Mouse (Mus musculus) megakaryocyte, embryonic 14.5 days (primary cell): ENCODE measurements around the gene Tmem87a. TPM values are rescaled to one million over a fixed set of nuclear protein-coding genes. Genes with fewer than 3 reads are reported as not detected.

Source experiments
- H3K27me3 ChIP-seq: replicated peaks from 2 replicates; pipeline ENCODE3; 2012; ENCODE audit warnings: inconsistent platforms
- H3K36me3 ChIP-seq: replicated peaks from 2 replicates; pipeline ENCODE3; 2012; ENCODE audit warnings: low read length, inconsistent platforms, mixed read lengths
- H3K4me1 ChIP-seq: 2 replicates; pipeline ENCODE4 v1.6.1; 2012; ENCODE audit warnings: inconsistent platforms
- H3K4me3 ChIP-seq: replicated peaks from 2 replicates; pipeline ENCODE3; 2012; ENCODE audit warnings: moderate library complexity, mild to moderate bottlenecking, inconsistent platforms
- H3K9me3 ChIP-seq: 2 replicates; pipeline ENCODE4 v1.6.1; 2012; ENCODE audit warnings: inconsistent platforms
- FLI1 ChIP-seq: IDR thresholded peaks from 2 replicates; pipeline ENCODE4 v1.6.1; 2012; ENCODE audit warnings: low read length, inconsistent platforms, mixed read lengths
- GATA1 ChIP-seq: IDR thresholded peaks from 3 replicates; pipeline ENCODE4 v1.6.1; 2012; ENCODE audit warnings: mixed read lengths, low read length, inconsistent platforms, borderline replicate concordance
- polyA plus RNA-seq: library from polyadenylated mRNA; stranded (reverse); fragments of >175 nt; gene quantifications from 2 replicates; pipeline ENCODE4 v1.2.3, GENCODE M21; 2012; ENCODE audit warnings: low replicate concordance; ENCODE audit not compliant: insufficient read depth

The Tmem87a gene
- polyA plus RNA-seq, 1 experiment, result 0.91 TPM

GRCm38 (mm10) chr2:120411096-120411628 is 7.2 kb upstream of the Tmem87a start:
- peaks cover 3% of the 10 kb centered on the region; the same call in 1 of the 2 replicates for H3K4me1 ChIP-seq
- peaks cover 60% of the 10 kb centered on the region for H3K36me3 ChIP-seq
- no peaks in the 10 kb centered on the region for H3K9me3 ChIP-seq
- TF ChIP-seq GATA1 (no peak), FLI1 (no peak)
- H3K4me3 ChIP-seq, result no peak overlapping the region
- H3K27me3 ChIP-seq, result no peaks in the 10 kb centered on the region

- H3K4me1 ChIP-seq, result peaks cover 26% of the 10 kb centered on the region
- H3K9me3 ChIP-seq, result no peaks in the 10 kb centered on the region
- TF ChIP-seq GATA1, result no peak
- no peaks in the 10 kb centered on the region for H3K27me3 ChIP-seq
- H3K36me3 ChIP-seq, result peaks cover 23% of the 10 kb centered on the region
- H3K4me3 ChIP-seq, result peak overlapping the region; percentile 96
Measured at GRCm38 (mm10) chr2:120404823-120405765, 1.2 kb upstream of the Tmem87a start.

GRCm38 (mm10) chr2:120403653-120403985 is 294 bp downstream of the Tmem87a start, which contains the start of gene Ganc:
Ganc (plus strand) TSS chr2:120403896.
- no peak for TF ChIP-seq FLI1
- TF ChIP-seq GATA1, result no peak
- Histone ChIP-seq H3K36me3 (peaks cover 29% of the 10 kb centered on the region), H3K4me1 (peaks cover 26% of the 10 kb centered on the region), H3K4me3 (peak within 1 kb of the TSS; percentile 96), H3K9me3 (no peaks in the 10 kb centered on the region), H3K27me3 (no peaks in the 10 kb centered on the region)

GRCm38 (mm10) chr2:120402813-120403212 is 1.1 kb downstream of the Tmem87a start:
- H3K9me3 ChIP-seq, result no peaks in the 10 kb centered on the region
- H3K4me1 ChIP-seq, result peaks cover 26% of the 10 kb centered on the region
- H3K4me3 ChIP-seq, result peak overlapping the region; percentile 96
- no peaks in the 10 kb centered on the region for H3K27me3 ChIP-seq
- no peak for TF ChIP-seq GATA1
- TF ChIP-seq FLI1, result no peak
- H3K36me3 ChIP-seq, result peaks cover 34% of the 10 kb centered on the region

- Histone ChIP-seq H3K27me3 (no peaks in the 10 kb centered on the region), H3K9me3 (no peaks in the 10 kb centered on the region), H3K36me3 (peaks cover 78% of the 10 kb centered on the region), H3K4me1 (peaks cover 18% of the 10 kb centered on the region), H3K4me3 (no peak overlapping the region)
- TF ChIP-seq FLI1 (no peak), GATA1 (no peak)
Measured at GRCm38 (mm10) chr2:120397951-120398350, 6.0 kb downstream of the Tmem87a start.

- H3K9me3 ChIP-seq, result no peaks in the 10 kb centered on the region
- peaks cover 97% of the 10 kb centered on the region for H3K36me3 ChIP-seq
- no peak for TF ChIP-seq GATA1
- no peak for TF ChIP-seq FLI1
- no peak overlapping the region for H3K4me3 ChIP-seq
- peaks cover 9% of the 10 kb centered on the region for H3K4me1 ChIP-seq
- H3K27me3 ChIP-seq, result no peaks in the 10 kb centered on the region
Measured at GRCm38 (mm10) chr2:120392406-120392805, 11.5 kb downstream of the Tmem87a start.

- Histone ChIP-seq H3K9me3 (no peaks in the 10 kb centered on the region), H3K36me3 (peaks cover 95% of the 10 kb centered on the region), H3K27me3 (no peaks in the 10 kb centered on the region), H3K4me3 (no peak overlapping the region), H3K4me1 (peaks cover 9% of the 10 kb centered on the region)
- TF ChIP-seq GATA1, result no peak
Measured at GRCm38 (mm10) chr2:120390934-120391333, 13.0 kb downstream of the Tmem87a start.

- TF ChIP-seq GATA1 (no peak), FLI1 (no peak)
- H3K27me3 ChIP-seq, result no peaks in the 10 kb centered on the region
- peaks cover 9% of the 10 kb centered on the region for H3K4me1 ChIP-seq
- H3K4me3 ChIP-seq, result no peak overlapping the region
- peaks cover 95% of the 10 kb centered on the region for H3K36me3 ChIP-seq
- H3K9me3 ChIP-seq, result no peaks in the 10 kb centered on the region
Measured at GRCm38 (mm10) chr2:120389376-120389775, 14.5 kb downstream of the Tmem87a start.

- Histone ChIP-seq H3K9me3 (no peaks in the 10 kb centered on the region), H3K36me3 (peaks cover 95% of the 10 kb centered on the region), H3K27me3 (no peaks in the 10 kb centered on the region), H3K4me3 (no peak overlapping the region), H3K4me1 (peaks cover 9% of the 10 kb centered on the region)
- TF ChIP-seq GATA1 (no peak), FLI1 (no peak)
Measured at GRCm38 (mm10) chr2:120387291-120387690, 16.6 kb downstream of the Tmem87a start.

- H3K27me3 ChIP-seq, result no peaks in the 10 kb centered on the region
- TF ChIP-seq GATA1 (no peak), FLI1 (no peak)
- H3K9me3 ChIP-seq, result no peaks in the 10 kb centered on the region
- no peak overlapping the region for H3K4me3 ChIP-seq
- peaks cover 9% of the 10 kb centered on the region for H3K4me1 ChIP-seq
- peaks cover 97% of the 10 kb centered on the region for H3K36me3 ChIP-seq
Measured at GRCm38 (mm10) chr2:120386264-120386663, 17.6 kb downstream of the Tmem87a start.
